Mouse (Mus musculus): ENCODE measurements around the gene Gphb5.

Gphb5 gene

DNA sequence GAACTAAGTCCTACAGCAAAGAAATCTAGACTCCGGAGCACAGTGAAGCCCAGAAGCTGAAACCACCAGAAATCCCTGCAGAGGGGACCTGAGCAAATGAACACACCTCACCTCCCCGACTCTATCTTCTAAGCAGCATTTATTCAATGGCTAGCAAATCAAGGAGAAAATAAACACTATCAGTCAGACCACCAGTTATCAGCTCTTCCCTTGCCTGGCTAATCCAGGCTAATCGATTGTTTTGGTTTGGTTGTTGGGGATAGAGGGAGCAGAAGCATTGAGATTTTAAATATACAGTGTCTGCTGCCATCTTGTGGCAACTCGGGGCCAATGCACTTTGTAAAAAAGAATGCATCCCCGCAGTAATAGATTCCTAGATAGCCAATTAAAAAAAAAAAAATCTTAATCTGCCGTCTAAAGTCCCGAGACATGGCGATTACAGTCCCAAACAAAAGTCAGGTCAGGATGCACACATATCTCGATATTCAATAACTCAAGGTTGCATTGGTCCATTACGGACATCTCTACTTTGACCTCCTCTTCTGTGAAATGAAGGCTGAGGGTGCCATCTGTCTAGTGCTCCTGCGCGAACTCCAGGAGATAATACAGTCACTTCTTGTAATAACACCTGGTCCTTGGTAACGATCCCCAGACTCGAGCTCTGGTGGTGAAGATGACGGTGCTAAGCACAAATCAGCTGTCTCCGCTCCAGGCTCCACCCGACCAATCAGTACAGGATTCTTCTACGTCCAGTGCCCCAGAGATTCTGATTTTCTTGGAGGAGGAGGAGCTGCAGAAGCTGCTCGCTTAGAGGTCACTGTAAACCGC lies 27.1 kb downstream of the Gphb5 start:
- DNase-seq: peak; percentile 40

DNA sequence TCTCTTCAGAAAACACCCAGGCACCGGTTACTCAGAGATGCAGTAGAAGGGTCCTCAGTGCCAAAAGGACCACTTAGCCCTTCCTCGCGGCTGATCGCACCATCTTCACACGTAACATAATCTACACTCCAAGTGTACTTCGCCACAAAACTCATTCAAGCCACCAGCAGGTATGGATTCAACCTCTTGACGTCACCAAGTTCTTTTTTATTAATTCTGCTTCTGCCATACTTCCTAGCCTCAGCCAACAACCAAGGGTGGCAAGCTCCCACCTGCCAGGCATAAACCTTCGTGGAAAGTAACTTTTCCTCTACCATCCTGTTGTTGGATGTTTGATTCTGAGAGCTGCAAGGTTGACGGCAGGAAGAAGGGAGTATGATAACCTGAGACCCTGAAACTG lies 28.1 kb downstream of the Gphb5 start:
- DNase-seq: no peak

GRCm38 (mm10) chr12:75387846-75388245 lies 28.7 kb downstream of the Gphb5 start:
- DNase-seq: no peak

GRCm38 (mm10) chr12:75387156-75387555 lies 29.4 kb downstream of the Gphb5 start:
- DNase-seq: no peak

DNA sequence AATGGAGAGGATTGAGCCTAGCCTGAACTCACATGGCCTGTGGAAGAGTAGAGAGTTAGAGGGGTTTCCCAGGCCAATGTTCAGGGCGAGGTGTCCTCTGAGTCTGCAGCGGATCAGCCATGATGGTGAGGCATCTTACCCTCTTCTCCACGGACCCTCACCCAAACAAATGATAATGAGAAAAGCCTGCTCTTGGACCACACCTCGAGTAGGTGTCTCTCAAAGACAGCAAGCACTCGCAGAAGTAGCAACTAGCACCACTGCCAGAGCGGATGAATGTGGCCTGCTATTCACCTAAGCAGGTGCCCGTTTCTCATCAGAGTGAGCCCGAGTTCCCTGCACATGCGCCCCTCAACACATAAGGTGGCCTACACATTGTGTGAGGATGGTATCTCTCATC lies 29.9 kb downstream of the Gphb5 start:
- DNase-seq: no peak

- no peak for DNase-seq
These were observed 40.5 kb downstream of the Gphb5 start for GRCm38 (mm10) chr12:75376126-75376525.

GRCm38 (mm10) chr12:75375060-75375459 lies 41.5 kb downstream of the Gphb5 start:
- no peak for DNase-seq

DNA sequence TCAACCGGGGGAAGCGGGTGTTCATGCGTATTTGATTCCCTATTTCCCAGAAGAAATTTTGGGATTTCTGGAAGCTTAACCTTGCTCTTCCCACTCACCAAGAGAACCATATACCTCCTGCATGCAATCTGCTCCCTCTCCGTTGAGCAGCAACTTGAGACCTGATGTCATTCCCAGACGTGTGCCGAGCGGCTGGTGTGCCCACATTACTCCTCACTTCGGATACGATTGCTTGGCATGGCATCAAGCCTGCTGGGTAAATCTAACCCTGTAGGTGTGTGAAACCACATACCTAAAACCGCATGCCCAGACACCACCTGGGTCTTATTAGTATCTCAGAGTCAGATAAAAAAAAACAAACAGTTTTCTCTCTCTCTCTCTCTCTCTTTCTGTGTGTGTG lies 42.1 kb downstream of the Gphb5 start:
- no peak for DNase-seq

- peak; percentile 29 for DNase-seq
These were observed 47.1 kb downstream of the Gphb5 start for GRCm38 (mm10) chr12:75369418-75369851.

- DNase-seq: no peak
These were observed 48.1 kb downstream of the Gphb5 start for GRCm38 (mm10) chr12:75368527-75368926.

- DNase-seq: no peak
These were observed 49.2 kb downstream of the Gphb5 start for GRCm38 (mm10) chr12:75367371-75367770.

DNA sequence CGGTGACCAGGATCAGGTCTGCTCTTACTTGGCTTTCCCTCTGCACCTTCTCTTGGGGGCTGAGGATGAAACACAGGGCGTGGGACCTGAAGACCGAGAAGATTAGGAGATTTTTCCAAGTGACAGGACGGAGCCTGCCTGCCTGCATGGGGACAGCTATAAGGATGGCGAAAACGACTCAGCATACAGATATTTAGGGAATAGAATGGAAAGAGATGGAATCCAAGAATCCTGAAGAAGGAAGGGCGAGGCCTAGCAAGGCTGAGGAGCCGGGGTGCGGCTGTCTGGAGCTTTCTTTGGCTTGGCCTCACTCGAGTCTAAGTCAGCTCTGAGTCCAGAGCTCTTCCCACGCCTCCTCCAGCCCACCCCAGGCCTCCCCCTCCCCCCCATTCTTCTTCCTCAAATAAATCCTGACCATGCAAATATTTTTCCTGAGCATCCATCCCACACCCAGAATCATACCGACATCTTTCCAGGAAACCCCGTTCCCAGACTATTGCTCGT lies 50.9 kb downstream of the Gphb5 start:
- no peak for DNase-seq

- DNase-seq: no peak
These were observed 52.2 kb downstream of the Gphb5 start for GRCm38 (mm10) chr12:75364416-75364815.

GRCm38 (mm10) chr12:75362456-75362855 lies 54.1 kb downstream of the Gphb5 start:
- DNase-seq: no peak
